Mouse (Mus musculus): ENCODE results near the gene Cxcr5. TPM values are rescaled to one million over a fixed set of nuclear protein-coding genes. Genes with fewer than 3 reads are reported as not detected.

Gene Cxcr5
- total and polyA plus RNA-seq, 2 experiments from 2014 or later, result not detected

DNA sequence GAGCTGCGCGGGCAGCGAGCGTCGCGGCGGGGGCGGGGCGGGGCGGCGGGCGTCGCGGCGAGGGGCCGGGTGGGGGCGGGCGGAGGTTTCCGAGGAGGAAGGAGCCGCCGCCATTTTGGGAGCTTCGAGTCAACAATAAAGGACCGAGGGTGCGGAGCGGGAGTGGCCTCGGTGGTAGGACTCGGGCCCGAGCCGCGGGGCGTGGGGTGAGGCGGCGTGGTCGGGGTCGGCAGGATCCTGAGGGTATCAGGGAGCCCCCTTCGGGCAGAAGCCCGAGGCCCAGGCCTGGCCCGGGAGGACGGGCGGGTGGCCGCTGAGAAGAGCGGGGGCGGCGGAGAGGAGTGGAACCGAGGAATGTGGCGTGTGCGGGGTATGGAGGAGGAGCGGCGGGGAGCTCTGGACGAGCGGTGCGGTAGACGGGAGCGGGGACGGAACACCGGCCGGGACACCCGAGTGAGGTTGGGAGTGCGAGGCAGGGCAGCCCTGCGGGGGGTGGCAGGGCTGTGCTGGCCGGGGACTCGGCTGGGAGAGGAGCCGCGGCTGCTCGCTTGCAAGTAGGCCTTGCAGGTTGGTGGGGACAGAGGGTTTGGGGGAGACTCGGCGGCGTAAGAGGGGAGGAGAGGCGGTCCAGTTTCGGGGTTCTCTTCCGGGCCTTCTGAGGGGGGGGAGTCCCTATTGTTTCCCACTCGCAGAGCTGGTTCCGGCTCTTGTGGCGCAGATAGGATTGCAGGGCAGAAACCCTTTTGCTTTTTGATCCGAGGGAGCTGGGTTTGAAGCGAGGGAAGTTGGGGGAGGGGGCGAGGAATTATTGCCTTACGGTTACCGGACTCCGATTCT is 43.3 kb upstream of the Cxcr5 start, which contains the start of gene Ddx6:
Gene Ddx6 (plus strand): TSS at position 114 of the 837 bp plus-strand sequence.
- peak; percentile 80 for DNase-seq (ENCODE audit: low spot score)
- H3K4me1 ChIP-seq (ENCODE audit: insufficient read depth, low read length), result peaks cover 7% of the 10 kb centered on the region; the same call in 1 of the 2 replicates
- H3K27ac ChIP-seq (ENCODE audit: low read depth, low read length), result peak within 1 kb of the TSS; percentile 99
- no peak for TF ChIP-seq CTCF (IDR thresholded peaks at IDR 0.05)
- H3K4me3 ChIP-seq (ENCODE audit: low read depth, low read length), result peak within 1 kb of the TSS; percentile 87
- H3K4me2 ChIP-seq (ENCODE audit: low read depth, low read length, poor library complexity, severe bottlenecking), result peak within 1 kb of the TSS; percentile 95
- H3K9me3 ChIP-seq (ENCODE audit: low read length), result no peaks in the 10 kb centered on the region
- H3K36me3 ChIP-seq (ENCODE audit: insufficient read depth, low read length), result peaks cover 6% of the 10 kb centered on the region; the same call in 1 of the 2 replicates
- peak; percentile 68 for ATAC-seq (ENCODE audit: low FRiP score)
- WGBS, result under 1% methylated on average over 56 of the region's 80 CpGs
- H3K27me3 ChIP-seq (ENCODE audit: insufficient read depth, low read length), result no peaks in the 10 kb centered on the region
- H3K9ac ChIP-seq (replicated peaks; ENCODE audit: low read length, poor library complexity, severe bottlenecking), result peak within 1 kb of the TSS; percentile 98

DNA sequence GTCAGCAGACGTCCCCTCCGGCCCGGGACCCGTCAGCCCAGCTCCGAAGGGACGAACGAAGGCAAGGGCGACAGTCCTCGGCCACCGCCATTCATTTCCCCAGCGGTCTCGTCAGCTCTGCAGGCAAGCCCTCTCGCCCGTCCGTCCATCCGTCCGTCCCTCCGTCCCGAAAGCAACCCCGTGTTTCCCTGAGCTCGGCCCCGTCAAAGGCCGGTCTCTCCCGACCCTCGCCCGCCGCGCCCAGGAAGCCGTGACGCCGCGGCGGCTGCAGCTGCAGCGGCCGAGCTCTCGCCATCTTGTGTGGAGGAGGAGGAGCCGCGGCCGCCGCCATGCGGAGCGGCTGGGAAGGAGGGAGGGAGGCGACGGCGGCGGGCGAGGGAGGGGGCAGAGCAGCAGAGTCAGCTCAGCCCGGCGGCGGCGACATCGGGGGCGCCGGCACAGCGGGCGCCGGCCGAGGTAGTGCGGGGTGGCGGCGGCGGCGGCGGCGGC is 42.7 kb upstream of the Cxcr5 start:
- Histone ChIP-seq H3K4me1 (ENCODE audit: insufficient read depth, low read length) (peaks cover 8% of the 10 kb centered on the region; the same call in 1 of the 2 replicates), H3K36me3 (ENCODE audit: insufficient read depth, low read length) (peaks cover 6% of the 10 kb centered on the region; the same call in 1 of the 2 replicates), H3K9ac (replicated peaks; ENCODE audit: low read length, poor library complexity, severe bottlenecking) (peak overlapping the region; percentile 98), H3K27me3 (ENCODE audit: insufficient read depth, low read length) (no peaks in the 10 kb centered on the region), H3K9me3 (ENCODE audit: low read length) (no peaks in the 10 kb centered on the region), H3K4me2 (ENCODE audit: low read depth, low read length, poor library complexity, severe bottlenecking) (peak overlapping the region; percentile 95), H3K27ac (ENCODE audit: low read depth, low read length) (peak overlapping the region; percentile 99), H3K4me3 (ENCODE audit: low read depth, low read length) (peak overlapping the region; percentile 87)
- peak; percentile 86 for ATAC-seq (ENCODE audit: low FRiP score)
- peak; percentile 86 for DNase-seq (ENCODE audit: low spot score)
- under 1% methylated on average over 30 of the region's 65 CpGs for WGBS
- peak; percentile 34; the same call in 1 of the 2 replicates for TF ChIP-seq CTCF (IDR thresholded peaks at IDR 0.05)

- peaks cover 6% of the 10 kb centered on the region; the same call in 1 of the 2 replicates for H3K36me3 ChIP-seq (ENCODE audit: insufficient read depth, low read length)
These were observed 42.0 kb upstream of the Cxcr5 start for GRCm38 (mm10) chr9:44603454-44604289.

DNA sequence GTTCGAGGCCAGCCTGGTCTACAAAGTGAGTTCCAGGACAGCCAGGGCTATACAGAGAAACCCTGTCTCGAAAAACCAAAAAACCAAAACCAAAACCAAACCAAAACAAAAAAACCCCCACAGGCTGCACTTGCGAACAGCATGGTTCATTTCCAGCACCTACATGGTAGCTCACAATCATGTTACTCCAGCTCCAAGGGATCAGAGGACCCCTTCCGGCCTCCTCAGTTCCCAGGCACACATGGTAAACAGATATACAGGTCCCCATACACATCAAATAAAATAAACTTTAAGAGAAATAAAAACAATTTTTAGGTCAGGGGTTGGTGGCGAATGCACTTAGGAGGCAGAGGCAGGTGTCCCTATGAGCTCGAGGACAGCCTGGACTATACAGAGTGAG is 41.1 kb upstream of the Cxcr5 start:
- Histone ChIP-seq H3K4me2 (ENCODE audit: low read depth, low read length, poor library complexity, severe bottlenecking) (no peak overlapping the region), H3K27ac (ENCODE audit: low read depth, low read length) (no peak overlapping the region), H3K36me3 (ENCODE audit: insufficient read depth, low read length) (0 out of 2 replicates have a peak, but pooled peaks cover 6% of the 10 kb centered on the region), H3K9me3 (ENCODE audit: low read length) (no peaks in the 10 kb centered on the region), H3K9ac (replicated peaks; ENCODE audit: low read length, poor library complexity, severe bottlenecking) (no peak overlapping the region), H3K4me3 (ENCODE audit: low read depth, low read length) (peak overlapping the region; percentile 87; the same call in 1 of the 2 replicates), H3K4me1 (ENCODE audit: insufficient read depth, low read length) (peaks cover 15% of the 10 kb centered on the region), H3K27me3 (ENCODE audit: insufficient read depth, low read length) (no peaks in the 10 kb centered on the region)
- DNase-seq (ENCODE audit: low spot score), result no peak
- no peak for TF ChIP-seq CTCF (IDR thresholded peaks at IDR 0.05)
- 66% methylated on average over 6 of the region's 6 CpGs for WGBS
- no peak for ATAC-seq (ENCODE audit: low FRiP score)

More at GRCm38 (mm10) chr9:44603454-44604289, 42.0 kb upstream of the Cxcr5 start:
- H3K4me3 ChIP-seq (ENCODE audit: low read depth, low read length), result peak overlapping the region; percentile 87
- ATAC-seq (ENCODE audit: low FRiP score) (peak; percentile 67), DNase-seq (ENCODE audit: low spot score) (peak; percentile 93)
- H3K9ac ChIP-seq (replicated peaks; ENCODE audit: low read length, poor library complexity, severe bottlenecking), result peak overlapping the region; percentile 98
- H3K27me3 ChIP-seq (ENCODE audit: insufficient read depth, low read length), result no peaks in the 10 kb centered on the region
- H3K27ac ChIP-seq (ENCODE audit: low read depth, low read length), result peak overlapping the region; percentile 99
- no peak for TF ChIP-seq CTCF (IDR thresholded peaks at IDR 0.05)
- H3K9me3 ChIP-seq (ENCODE audit: low read length), result no peaks in the 10 kb centered on the region
- WGBS, result under 1% methylated on average over 38 of the region's 38 CpGs
- H3K4me2 ChIP-seq (ENCODE audit: low read depth, low read length, poor library complexity, severe bottlenecking), result peak overlapping the region; percentile 95
- H3K4me1 ChIP-seq (ENCODE audit: insufficient read depth, low read length), result peaks cover 15% of the 10 kb centered on the region

- Histone ChIP-seq H3K4me2 (ENCODE audit: low read depth, low read length, poor library complexity, severe bottlenecking) (no peak overlapping the region), H3K9me3 (ENCODE audit: low read length) (no peaks in the 10 kb centered on the region), H3K27me3 (ENCODE audit: insufficient read depth, low read length) (no peaks in the 10 kb centered on the region), H3K4me3 (ENCODE audit: low read depth, low read length) (no peak overlapping the region), H3K9ac (replicated peaks; ENCODE audit: low read length, poor library complexity, severe bottlenecking) (no peak overlapping the region), H3K4me1 (ENCODE audit: insufficient read depth, low read length) (peaks cover 11% of the 10 kb centered on the region), H3K36me3 (ENCODE audit: insufficient read depth, low read length) (no peaks in the 10 kb centered on the region), H3K27ac (ENCODE audit: low read depth, low read length) (no peak overlapping the region)
- DNase-seq (ENCODE audit: low spot score) (no peak), ATAC-seq (ENCODE audit: low FRiP score) (no peak)
- 85% methylated on average over 6 of the region's 6 CpGs for WGBS
- TF ChIP-seq CTCF (IDR thresholded peaks at IDR 0.05), result no peak
These were observed 39.1 kb upstream of the Cxcr5 start for GRCm38 (mm10) chr9:44600801-44601200.
